Mouse (Mus musculus) right cerebral cortex, adult 2 months (tissue): ENCODE results near the gene Ankrd11.

ENCODE experiments used
- DNase-seq, 2 experiments: peaks; one replicate each; pipeline ENCODE4 v3.0.0; 2021 to 2022; ENCODE audit warnings: low spot score in 2 of 2

Ankrd11 gene

GRCm38 (mm10) chr8:122962046-122962445, 80.0 kb downstream of the Ankrd11 start:
- no peak for DNase-seq

GRCm38 (mm10) chr8:122961458-122961857, 80.6 kb downstream of the Ankrd11 start:
- DNase-seq, result no peak

DNA sequence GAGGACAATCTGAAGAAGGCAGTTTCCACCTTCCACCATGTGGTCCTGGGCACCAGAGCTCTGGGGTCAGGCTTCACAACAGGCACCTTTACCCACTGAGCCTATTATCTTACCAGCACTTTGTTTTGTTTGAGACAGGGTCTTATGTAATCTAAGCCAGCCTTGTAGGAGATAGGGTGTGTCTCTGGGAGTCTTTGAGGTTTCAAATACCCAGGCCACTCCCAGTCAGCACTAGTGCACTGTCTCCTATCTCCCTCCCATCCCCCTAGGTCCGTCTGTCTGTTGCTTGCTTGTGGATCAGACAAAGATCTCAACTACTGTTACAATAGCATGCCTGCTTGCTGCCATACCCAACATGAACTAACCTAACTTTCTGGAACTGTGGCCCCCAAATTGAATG, 81.1 kb downstream of the Ankrd11 start:
- DNase-seq, result no peak

DNA sequence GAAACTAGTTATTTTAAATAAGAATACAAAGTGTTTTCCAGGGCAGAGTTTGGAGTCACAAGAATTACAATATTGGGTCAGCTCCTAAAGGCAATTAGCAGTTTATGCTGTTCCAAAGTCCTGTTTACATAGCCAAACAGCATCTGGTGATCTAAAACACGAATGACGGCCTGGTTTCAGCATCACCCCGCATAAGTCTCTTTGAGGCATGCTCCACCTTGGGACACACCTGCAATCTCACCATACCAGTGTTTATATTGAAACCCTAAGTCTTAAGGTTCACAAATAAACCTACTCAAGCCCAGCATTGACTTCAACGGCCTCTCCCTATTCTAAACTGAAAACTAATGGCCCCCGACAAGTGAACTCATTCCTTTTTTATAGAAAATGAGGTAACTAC, 81.8 kb downstream of the Ankrd11 start:
- no peak for DNase-seq

- DNase-seq, result no peak
Observed at GRCm38 (mm10) chr8:122955997-122956396, 86.1 kb downstream of the Ankrd11 start.

DNA sequence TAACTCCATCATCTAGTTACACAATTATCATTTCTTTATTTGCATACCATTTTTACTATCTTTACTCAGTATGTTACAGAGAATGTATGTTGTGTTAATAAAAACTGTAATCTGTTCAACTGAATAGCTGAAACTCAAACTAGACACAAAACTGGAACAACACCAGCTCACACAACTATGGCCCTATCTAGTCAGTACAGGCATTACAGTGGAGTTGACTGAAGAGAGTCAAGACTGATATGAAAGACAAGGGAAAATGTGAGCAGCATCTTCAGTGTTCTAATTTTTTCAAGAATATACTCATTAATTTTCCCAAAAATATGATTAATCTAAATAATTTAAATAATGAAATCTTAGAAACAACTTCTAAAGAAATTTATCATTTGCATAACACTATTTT, 86.9 kb downstream of the Ankrd11 start:
- DNase-seq, result no peak

- no peak for DNase-seq
Observed at GRCm38 (mm10) chr8:122954090-122954799, 87.8 kb downstream of the Ankrd11 start.

DNA sequence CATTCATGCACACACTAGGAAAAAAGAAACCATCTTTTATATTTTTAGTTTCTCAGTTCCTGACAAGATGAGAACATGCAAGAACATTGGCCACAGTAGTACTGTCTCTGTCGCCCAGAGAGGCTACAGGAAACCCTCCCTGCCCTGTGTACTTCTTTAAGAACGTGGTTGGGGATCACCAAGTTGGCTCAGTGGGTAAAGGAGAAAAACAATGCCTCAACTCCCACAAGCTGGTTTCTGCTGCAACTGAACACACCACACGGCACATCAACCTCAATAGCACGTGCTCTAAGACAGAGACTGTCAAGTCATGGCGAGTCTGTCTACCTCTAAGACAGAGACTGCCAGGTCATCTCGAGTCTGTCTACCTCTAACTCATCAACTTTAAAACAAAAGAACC, 89.0 kb downstream of the Ankrd11 start:
- no peak for DNase-seq

DNA sequence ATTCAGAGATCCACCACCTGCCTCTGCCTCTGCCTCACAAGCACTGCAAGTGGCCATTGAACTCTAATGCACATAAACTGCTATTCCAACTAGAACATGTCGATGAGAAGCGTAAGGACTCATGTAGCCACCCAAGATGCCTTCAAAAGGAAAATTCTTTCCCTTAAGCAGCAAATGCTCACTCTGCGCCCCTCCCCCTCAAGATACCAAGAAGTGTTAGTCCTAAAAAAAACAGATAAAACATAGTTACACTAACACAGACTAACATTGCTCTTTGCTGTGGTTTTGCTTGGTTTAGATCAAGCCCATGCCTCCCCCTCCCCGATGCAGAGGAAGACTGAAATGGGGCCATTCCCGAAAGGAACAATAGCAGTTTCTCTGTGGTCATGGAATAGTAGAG, 90.6 kb downstream of the Ankrd11 start:
- no peak for DNase-seq

- DNase-seq, result no peak
Observed at GRCm38 (mm10) chr8:122949701-122950100, 92.4 kb downstream of the Ankrd11 start.

- DNase-seq, result no peak
Observed at GRCm38 (mm10) chr8:122945775-122946174, 96.3 kb downstream of the Ankrd11 start.

DNA sequence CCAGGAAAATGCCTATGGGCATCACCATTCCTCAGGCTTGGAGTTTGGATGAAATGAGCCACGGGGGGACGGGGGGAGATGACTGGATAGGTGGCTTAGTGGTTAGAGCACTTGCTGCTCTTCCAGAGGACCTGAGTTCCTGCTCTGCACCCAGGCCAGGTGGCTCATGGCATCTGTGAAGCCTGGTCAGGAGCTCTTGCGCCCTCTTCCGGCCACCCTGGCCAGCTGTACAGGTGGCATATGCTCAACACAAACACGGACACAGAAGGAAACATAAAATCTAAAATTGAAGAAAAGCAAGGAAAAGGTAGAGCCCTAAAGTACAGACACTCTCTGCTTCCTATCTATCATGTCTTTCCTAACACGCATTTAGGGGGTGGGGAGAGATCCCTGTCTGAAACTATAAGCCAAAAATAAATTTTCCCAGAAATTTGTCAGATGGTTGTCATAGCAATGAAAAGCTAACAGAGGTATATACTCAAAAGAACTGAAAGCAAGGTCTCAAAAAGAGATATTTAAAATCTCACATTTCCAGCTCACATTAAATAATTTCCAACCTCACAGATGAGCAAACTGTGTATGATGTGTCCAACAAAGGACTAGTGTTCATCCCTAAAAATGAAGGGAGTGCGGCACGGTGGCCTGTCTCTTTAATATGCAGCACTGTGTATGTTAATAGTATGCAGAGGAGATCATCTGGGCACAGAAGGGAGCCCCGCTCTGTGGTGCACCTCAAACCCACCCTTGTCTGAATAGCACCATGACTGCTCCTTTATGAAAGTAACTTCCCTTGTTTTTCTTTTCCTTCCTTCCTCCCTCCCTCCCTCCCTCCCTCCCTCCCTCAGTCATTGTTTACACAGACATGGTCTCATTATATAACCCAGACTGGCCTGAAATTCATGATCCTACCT, 99.0 kb downstream of the Ankrd11 start:
- DNase-seq, result no peak

DNA sequence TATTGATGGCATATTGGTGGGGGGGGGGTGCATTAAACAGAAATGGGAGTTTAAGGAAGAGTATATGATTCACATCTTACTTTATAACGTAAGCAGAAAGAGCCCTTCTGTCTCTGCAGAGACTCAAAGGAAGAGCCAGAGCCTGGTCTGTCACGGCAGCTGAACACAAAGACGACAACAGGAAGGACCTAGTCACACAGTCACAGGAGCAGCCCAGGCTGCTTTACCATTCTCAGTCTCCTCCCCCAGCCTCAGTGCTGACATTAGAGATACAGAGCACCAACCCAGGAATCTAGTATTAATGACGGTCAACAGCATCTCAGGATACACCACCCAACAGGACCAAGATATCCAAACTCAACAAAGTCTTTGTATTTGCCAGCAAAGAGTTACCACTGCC, 103.5 kb downstream of the Ankrd11 start:
- no peak for DNase-seq

DNA sequence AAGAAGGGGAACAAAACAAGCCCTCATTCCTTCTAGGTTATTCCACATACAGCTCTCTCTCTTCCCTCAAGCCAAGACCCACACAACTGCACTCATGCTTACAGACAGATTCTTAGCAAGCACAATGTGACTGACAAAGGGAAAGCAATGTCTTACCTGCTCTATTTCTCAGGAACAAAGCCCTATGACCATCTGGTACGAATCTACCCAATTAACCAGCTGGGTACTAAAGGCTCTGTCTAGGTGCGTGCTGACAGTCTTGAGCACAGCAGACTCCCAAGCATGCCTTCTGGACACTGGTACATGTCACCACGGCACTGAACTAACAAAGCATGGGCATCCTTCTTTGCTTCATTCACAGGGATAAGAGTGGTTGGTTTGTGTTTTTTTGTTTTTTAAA, 103.9 kb downstream of the Ankrd11 start:
- DNase-seq, result no peak

DNA sequence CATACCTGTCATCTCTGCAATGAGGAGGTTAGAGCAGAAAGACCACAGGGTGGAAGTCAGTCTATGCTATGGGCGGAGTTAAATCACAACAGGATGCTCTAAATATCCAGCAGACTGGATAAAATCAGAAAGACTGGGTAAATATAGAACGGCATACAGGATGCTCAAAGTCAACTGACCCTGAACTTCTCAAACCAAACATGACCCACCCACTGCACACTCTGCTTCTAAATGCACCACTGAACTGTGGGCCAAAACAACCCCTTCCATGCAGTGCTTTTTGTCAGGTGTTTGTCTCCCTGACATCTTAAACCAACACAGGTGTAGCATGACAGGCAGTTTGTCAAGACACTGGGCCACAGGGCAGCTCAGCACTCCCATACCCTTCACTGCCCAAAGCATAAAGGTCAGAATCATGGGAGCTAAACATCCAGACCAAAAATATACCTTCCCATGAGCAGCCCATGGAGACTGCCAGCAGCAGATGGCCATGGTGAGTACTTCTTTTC, 104.5 kb downstream of the Ankrd11 start:
- no peak for DNase-seq

- no peak for DNase-seq
Observed at GRCm38 (mm10) chr8:122935912-122936311, 106.2 kb downstream of the Ankrd11 start.

DNA sequence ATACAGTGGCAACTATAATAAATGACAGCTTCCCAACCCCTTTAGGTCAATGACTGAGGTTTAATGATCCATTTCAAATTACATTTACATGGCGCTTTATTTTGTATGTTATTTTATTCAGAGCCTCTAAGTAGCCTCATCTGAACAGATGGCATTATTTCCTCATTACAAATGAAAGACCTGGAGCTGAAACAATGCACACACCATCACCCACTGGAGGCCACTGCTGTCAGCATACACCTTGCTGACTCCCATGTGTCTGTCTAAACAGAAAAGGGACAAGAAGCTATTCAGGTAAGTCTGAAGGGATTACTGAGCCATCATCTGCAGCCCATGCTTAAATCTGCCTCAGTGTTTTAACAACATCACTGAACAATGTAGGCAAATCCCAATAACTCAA, 107.0 kb downstream of the Ankrd11 start:
- no peak for DNase-seq

- no peak for DNase-seq
Observed at GRCm38 (mm10) chr8:122933973-122934372, 108.1 kb downstream of the Ankrd11 start.

DNA sequence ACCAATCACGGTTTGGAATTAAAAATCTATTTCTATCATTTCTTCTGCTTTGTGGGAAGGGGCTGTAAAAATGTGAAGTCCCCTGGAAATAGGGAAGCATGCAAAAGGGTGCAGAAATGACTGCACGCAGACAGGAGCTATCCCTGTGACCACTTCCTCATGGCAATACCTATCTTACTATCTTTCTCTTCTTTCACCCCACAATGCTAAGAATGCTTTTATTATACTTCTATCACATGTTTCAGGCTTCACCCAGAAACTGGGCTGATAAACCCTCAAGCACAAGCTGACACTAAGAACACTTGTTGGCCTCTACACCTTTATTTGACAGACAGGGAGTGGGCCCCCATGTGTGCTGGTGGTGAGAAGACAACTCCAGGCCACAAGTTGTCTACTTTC, 109.5 kb downstream of the Ankrd11 start:
- no peak for DNase-seq

DNA sequence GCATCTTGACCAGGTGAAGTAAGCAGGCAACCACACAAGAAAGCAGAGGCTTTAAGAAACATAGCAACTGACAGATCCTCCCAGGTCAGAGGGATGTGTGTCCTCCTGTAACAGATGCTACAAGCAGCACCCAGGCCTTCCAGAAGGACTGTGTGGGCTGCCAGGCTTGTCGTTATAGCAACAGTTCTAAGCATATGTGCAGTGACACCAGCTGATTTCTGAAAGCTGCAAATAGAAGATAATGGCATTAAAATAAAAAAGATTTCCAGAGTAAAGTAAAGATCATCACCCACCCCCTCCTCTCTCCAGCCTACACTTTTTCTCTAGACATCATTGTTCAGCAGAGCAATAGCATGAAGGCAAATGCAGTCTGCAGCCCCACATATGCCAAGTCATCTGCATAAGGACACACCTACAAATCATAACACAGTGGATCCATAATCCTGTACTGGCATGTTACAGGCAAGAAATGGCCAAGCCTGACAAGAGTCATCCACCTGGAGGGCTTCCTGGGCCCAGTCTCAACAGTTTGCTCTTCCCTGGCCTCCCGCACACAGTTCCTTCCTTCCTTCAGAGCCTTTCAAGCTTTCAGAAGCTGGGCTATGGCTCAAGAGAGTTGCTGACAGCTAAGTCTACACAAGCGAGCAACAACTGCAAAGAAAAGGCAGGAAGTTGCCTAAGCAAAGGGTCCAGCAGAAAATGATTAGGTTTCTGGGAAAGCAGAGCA, 110.1 kb downstream of the Ankrd11 start:
- DNase-seq, result peak; percentile 79 to 86

DNA sequence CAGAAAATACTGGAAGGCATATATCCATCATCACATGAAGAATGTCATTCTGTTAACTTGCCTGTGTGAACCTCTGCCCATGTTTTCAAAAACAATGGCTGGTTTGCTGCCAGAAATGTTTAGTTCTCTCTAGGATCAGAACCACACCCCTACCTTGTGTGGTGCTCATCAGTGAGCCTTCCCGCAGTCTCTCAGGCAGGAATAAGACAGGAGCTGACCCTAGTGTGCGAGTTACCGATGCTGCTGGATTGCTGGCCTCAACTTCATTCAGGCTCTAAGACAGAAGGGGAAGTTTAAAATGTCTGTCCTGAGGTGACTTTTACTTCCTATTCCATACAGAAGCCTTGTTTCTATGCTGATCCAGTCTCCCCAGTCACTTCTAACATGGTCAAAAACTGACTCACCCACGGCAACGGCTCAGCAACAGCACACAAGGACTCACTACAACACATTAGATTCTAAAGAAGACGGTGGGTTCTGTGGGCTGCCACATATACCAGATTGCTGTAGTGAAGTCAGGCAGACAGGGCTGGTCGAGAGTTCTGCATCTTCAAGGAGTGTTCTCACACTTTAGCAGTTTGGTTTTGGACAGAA, 113.3 kb downstream of the Ankrd11 start:
- no peak for DNase-seq

- no peak for DNase-seq
Observed at GRCm38 (mm10) chr8:122927841-122928240, 114.2 kb downstream of the Ankrd11 start.
